Mouse (Mus musculus): Measurements from ENCODE around the gene Arhgap17. TPM values are rescaled to one million over a fixed set of nuclear protein-coding genes. Genes with fewer than 3 reads are reported as not detected.

Arhgap17 gene
- polyA plus RNA-seq, 1 experiment, result 38.3 TPM

- TF ChIP-seq POLR2A (IDR thresholded peaks at IDR 0.05; ENCODE audit: borderline replicate concordance, control insufficient read depth, low read depth, low read length), result no peak
- no peak for TF ChIP-seq CTCF (IDR thresholded peaks at IDR 0.05; ENCODE audit: control insufficient read depth, insufficient read depth, low read length)
- no peak overlapping the region for H3K27ac ChIP-seq (ENCODE audit: control insufficient read depth, insufficient read depth, low read depth, low read length, poor library complexity)
- no peak overlapping the region for H3K4me3 ChIP-seq (replicated peaks; ENCODE audit: control insufficient read depth, low read depth, low read length)
- WGBS, result 93% methylated on average over 5 of the region's 5 CpGs
- no peaks in the 10 kb centered on the region for H3K4me1 ChIP-seq (ENCODE audit: control insufficient read depth, insufficient read depth, low read length)
These were observed 83.8 kb downstream of the Arhgap17 start for GRCm38 (mm10) chr7:123285896-123286295.

DNA sequence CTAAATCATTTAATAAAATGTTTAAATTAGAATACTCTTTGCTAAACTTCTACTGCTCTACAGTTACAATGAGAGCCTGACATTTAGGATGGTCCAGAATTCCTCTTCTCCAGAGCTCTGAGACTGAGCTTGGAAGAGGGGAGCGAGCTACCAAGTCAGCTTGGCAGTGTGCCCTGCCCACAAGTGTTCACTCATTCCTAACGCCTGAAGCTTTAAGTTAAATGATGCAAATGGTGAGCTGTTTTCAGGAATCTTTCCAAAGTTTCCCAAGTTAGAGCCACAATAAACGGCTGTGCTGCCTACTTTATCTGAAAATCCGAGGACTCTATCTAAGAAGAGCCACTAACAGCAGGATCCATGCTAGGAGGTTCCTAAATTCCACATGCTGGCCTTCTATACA, 85.9 kb downstream of the Arhgap17 start:
- TF ChIP-seq CTCF (IDR thresholded peaks at IDR 0.05; ENCODE audit: control insufficient read depth, insufficient read depth, low read length) (no peak), POLR2A (IDR thresholded peaks at IDR 0.05; ENCODE audit: borderline replicate concordance, control insufficient read depth, low read depth, low read length) (no peak)
- Histone ChIP-seq H3K27ac (ENCODE audit: control insufficient read depth, insufficient read depth, low read depth, low read length, poor library complexity) (no peak overlapping the region), H3K4me3 (replicated peaks; ENCODE audit: control insufficient read depth, low read depth, low read length) (no peak overlapping the region), H3K4me1 (ENCODE audit: control insufficient read depth, insufficient read depth, low read length) (no peaks in the 10 kb centered on the region)
- 77% methylated on average over 4 of the region's 4 CpGs for WGBS

GRCm38 (mm10) chr7:123279797-123280196, 89.9 kb downstream of the Arhgap17 start:
- H3K4me1 ChIP-seq (ENCODE audit: control insufficient read depth, insufficient read depth, low read length), result no peaks in the 10 kb centered on the region; the same call in 1 of the 2 replicates
- no peak overlapping the region for H3K27ac ChIP-seq (ENCODE audit: control insufficient read depth, insufficient read depth, low read depth, low read length, poor library complexity)
- H3K4me3 ChIP-seq (replicated peaks; ENCODE audit: control insufficient read depth, low read depth, low read length), result no peak overlapping the region
- TF ChIP-seq POLR2A (IDR thresholded peaks at IDR 0.05; ENCODE audit: borderline replicate concordance, control insufficient read depth, low read depth, low read length) (no peak), CTCF (IDR thresholded peaks at IDR 0.05; ENCODE audit: control insufficient read depth, insufficient read depth, low read length) (no peak)
- 91% methylated on average over 4 of the region's 4 CpGs for WGBS

DNA sequence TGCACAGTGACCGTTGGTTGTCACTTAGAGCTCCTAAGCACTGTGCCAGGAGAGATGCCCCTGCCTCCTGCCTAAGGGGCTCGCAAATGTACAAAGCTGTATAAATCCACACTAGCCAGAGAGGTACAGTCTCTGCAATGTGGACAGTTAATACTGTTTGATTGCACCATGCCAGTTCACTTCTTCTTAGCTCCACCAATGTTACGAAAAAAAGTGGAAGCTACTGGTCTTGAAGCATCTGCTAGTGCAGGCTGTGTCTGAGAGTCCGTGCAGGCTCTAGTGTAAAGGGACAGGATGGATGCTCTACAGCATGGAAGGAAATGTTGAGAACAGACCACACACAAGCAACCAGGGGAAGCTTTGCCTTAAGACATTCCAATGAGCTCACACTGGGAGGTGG, 93.1 kb downstream of the Arhgap17 start:
- Histone ChIP-seq H3K4me1 (ENCODE audit: control insufficient read depth, insufficient read depth, low read length) (no peaks in the 10 kb centered on the region; the same call in 1 of the 2 replicates), H3K27ac (ENCODE audit: control insufficient read depth, insufficient read depth, low read depth, low read length, poor library complexity) (no peak overlapping the region), H3K4me3 (replicated peaks; ENCODE audit: control insufficient read depth, low read depth, low read length) (no peak overlapping the region)
- 46% methylated on average over 4 of the region's 4 CpGs for whole genome bisulfite sequencing
- TF ChIP-seq POLR2A (IDR thresholded peaks at IDR 0.05; ENCODE audit: borderline replicate concordance, control insufficient read depth, low read depth, low read length) (no peak), CTCF (IDR thresholded peaks at IDR 0.05; ENCODE audit: control insufficient read depth, insufficient read depth, low read length) (no peak)

DNA sequence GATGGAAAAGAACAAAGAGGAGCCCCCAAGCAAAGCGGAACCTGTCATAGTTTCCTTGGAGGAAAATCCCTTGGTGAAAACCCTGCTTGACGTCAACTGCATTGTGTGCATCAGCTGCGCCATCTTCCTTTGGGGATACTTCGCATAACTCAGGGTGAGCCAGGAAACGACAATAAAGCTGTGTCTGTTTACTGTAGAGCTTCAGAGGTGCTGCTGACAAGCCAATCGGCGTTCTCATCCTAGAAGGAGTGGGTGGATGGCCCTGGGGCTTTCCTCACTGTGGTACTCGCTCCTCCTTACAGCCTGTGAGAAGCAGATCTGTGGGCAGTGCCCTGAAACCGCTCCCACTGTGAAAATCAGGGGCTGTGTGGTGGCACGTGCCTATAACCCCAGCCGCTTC, 96.7 kb downstream of the Arhgap17 start:
- no peak overlapping the region for H3K27ac ChIP-seq (ENCODE audit: control insufficient read depth, insufficient read depth, low read depth, low read length, poor library complexity)
- 81% methylated on average over 11 of the region's 11 CpGs for WGBS

DNA sequence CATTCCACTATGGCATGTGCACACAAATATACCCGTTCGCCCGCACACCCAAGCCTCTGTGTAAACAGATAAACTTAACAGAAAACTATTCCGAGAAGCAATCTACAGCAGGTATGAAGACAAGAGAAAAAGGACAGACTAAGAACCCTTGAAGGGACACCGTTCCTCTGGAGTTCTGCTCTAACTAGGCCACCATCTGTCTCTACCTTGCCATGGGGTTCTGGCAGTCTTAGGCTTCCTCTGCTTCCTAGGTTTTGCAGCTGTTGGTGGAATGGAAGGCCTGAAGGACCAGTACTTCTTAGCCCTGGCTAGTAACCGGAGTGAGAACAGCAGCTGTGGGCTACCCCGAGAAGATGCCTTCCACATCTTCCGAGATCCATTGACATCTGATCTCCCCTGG, 111.6 kb downstream of the Arhgap17 start:
- TF ChIP-seq CTCF (IDR thresholded peaks at IDR 0.05; ENCODE audit: control insufficient read depth, insufficient read depth, low read length), result no peak
- TF ChIP-seq POLR2A (IDR thresholded peaks at IDR 0.05; ENCODE audit: borderline replicate concordance, control insufficient read depth, low read depth, low read length), result no peak
- 90% methylated on average over 8 of the region's 8 CpGs for whole genome bisulfite sequencing
- no peaks in the 10 kb centered on the region for H3K4me1 ChIP-seq (ENCODE audit: control insufficient read depth, insufficient read depth, low read length)
- H3K27ac ChIP-seq (ENCODE audit: control insufficient read depth, insufficient read depth, low read depth, low read length, poor library complexity), result no peak overlapping the region
- H3K4me3 ChIP-seq (replicated peaks; ENCODE audit: control insufficient read depth, low read depth, low read length), result no peak overlapping the region

More for the DNA sequence above, 96.7 kb downstream of the Arhgap17 start:
- no peaks in the 10 kb centered on the region; the same call in 1 of the 2 replicates for H3K4me1 ChIP-seq (ENCODE audit: control insufficient read depth, insufficient read depth, low read length)
- no peak overlapping the region for H3K4me3 ChIP-seq (replicated peaks; ENCODE audit: control insufficient read depth, low read depth, low read length)
- no peak for TF ChIP-seq CTCF (IDR thresholded peaks at IDR 0.05; ENCODE audit: control insufficient read depth, insufficient read depth, low read length)
- TF ChIP-seq POLR2A (IDR thresholded peaks at IDR 0.05; ENCODE audit: borderline replicate concordance, control insufficient read depth, low read depth, low read length), result no peak

- no peak for TF ChIP-seq POLR2A (IDR thresholded peaks at IDR 0.05; ENCODE audit: borderline replicate concordance, control insufficient read depth, low read depth, low read length)
- no peak for TF ChIP-seq CTCF (IDR thresholded peaks at IDR 0.05; ENCODE audit: control insufficient read depth, insufficient read depth, low read length)
- Histone ChIP-seq H3K4me3 (replicated peaks; ENCODE audit: control insufficient read depth, low read depth, low read length) (no peak overlapping the region), H3K27ac (ENCODE audit: control insufficient read depth, insufficient read depth, low read depth, low read length, poor library complexity) (no peak overlapping the region), H3K4me1 (ENCODE audit: control insufficient read depth, insufficient read depth, low read length) (no peaks in the 10 kb centered on the region)
- WGBS, result 86% methylated on average over 14 of the region's 14 CpGs
These were observed 115.3 kb downstream of the Arhgap17 start for GRCm38 (mm10) chr7:123254196-123254970.

DNA sequence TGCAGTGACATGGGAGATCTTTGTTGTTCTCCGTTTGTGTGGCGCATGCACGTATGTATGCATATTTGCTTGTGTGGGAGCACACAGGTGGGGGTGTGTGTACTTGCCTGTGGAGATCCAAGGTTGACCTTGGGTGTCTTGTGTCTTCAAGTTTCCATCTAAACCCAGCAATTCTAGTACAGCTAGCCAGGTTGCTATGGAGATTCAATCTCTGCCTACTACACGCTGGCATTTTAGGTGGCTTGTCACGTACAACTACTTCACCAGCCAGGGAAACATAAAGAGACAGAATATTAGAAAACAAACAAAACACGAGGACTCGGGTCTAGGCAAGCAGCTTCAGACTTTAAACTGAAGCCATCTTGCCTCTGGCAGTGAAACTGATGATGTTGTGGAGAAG, 116.3 kb downstream of the Arhgap17 start:
- TF ChIP-seq CTCF (IDR thresholded peaks at IDR 0.05; ENCODE audit: control insufficient read depth, insufficient read depth, low read length), result no peak
- TF ChIP-seq POLR2A (IDR thresholded peaks at IDR 0.05; ENCODE audit: borderline replicate concordance, control insufficient read depth, low read depth, low read length), result no peak
- 80% methylated on average over 7 of the region's 7 CpGs for WGBS
- Histone ChIP-seq H3K4me3 (replicated peaks; ENCODE audit: control insufficient read depth, low read depth, low read length) (no peak overlapping the region), H3K27ac (ENCODE audit: control insufficient read depth, insufficient read depth, low read depth, low read length, poor library complexity) (no peak overlapping the region), H3K4me1 (ENCODE audit: control insufficient read depth, insufficient read depth, low read length) (no peaks in the 10 kb centered on the region)
